Mouse (Mus musculus) hindbrain, embryonic 11.5 days (tissue): Measurements from ENCODE around the gene Irf9. TPM values are rescaled to one million over a fixed set of nuclear protein-coding genes. Genes with fewer than 3 reads are reported as not detected.

Experiments
- ATAC-seq: fragments of 200-750 bp; cut with Nextera tagmentation; 2 replicates; pipeline ENCODE4 v1.8.0; 2017; ENCODE audit warnings: mild to moderate bottlenecking, moderate TSS enrichment, moderate library complexity; ENCODE audit not compliant: low FRiP score
- DNase-seq: peaks from one replicate; pipeline ENCODE4 v3.0.0-alpha.2; 2015; ENCODE audit warnings: low spot score
- H3K27ac ChIP-seq: fragments of 300-500 bp; sonication (generic); 2 replicates; pipeline ENCODE4 v1.5.1; 2014; ENCODE audit warnings: mild to moderate bottlenecking, low read depth, low read length
- H3K27me3 ChIP-seq: fragments of 300-500 bp; sonication (generic); 2 replicates; pipeline ENCODE4 v1.6.1; 2014; ENCODE audit warnings: mild to moderate bottlenecking, low read length, moderate library complexity, mixed read lengths; ENCODE audit not compliant: control insufficient read depth, insufficient read depth
- H3K36me3 ChIP-seq: fragments of 300-500 bp; sonication (generic); 2 replicates; pipeline ENCODE4 v1.6.1; 2014; ENCODE audit warnings: mild to moderate bottlenecking, low read length, moderate library complexity, mixed read lengths; ENCODE audit not compliant: control insufficient read depth, insufficient read depth
- H3K4me1 ChIP-seq: fragments of 300-500 bp; sonication (generic); replicated peaks from 2 replicates; pipeline ENCODE4 v1.6.1; 2014; ENCODE audit warnings: low read length, mixed read lengths; ENCODE audit not compliant: control insufficient read depth, insufficient read depth
- H3K4me2 ChIP-seq: fragments of 300-500 bp; sonication (generic); replicated peaks from 2 replicates; pipeline ENCODE4 v1.6.1; 2014; ENCODE audit warnings: mild to moderate bottlenecking, low read depth, low read length
- H3K4me3 ChIP-seq: fragments of 300-500 bp; sonication (generic); 2 replicates; pipeline ENCODE4 v1.5.1; 2014; ENCODE audit warnings: low read depth, low read length
- H3K9ac ChIP-seq: fragments of 300-500 bp; sonication (generic); 2 replicates; pipeline ENCODE4 v1.6.1; 2014; ENCODE audit warnings: low read depth, low read length
- H3K9me3 ChIP-seq: fragments of 300-500 bp; sonication (generic); 2 replicates; pipeline ENCODE4 v1.6.1; 2016; ENCODE audit warnings: low read length; ENCODE audit not compliant: control insufficient read depth
- WGBS: fragments of 180-500 bp; shearing (Covaris S2); extraction: QIAGEN DNeasy Blood & Tissue Kit; methylation state at CpG from one replicate; pipeline ENCODE4 v1.1.7; 2014; 5-methylcytosine and 5-hydroxymethylcytosine counted together
- polyA plus RNA-seq: library from polyadenylated mRNA; unstranded; fragments of >200 nt; fragmentation: Nextera tagmentation; extraction: Ambion mirVana; gene quantifications from 2 replicates; pipeline ENCODE4 v1.2.1, GENCODE M21; 2014

The Irf9 gene
- 6.9 and 7.6 TPM in 2 replicates for polyA plus RNA-seq

DNA sequence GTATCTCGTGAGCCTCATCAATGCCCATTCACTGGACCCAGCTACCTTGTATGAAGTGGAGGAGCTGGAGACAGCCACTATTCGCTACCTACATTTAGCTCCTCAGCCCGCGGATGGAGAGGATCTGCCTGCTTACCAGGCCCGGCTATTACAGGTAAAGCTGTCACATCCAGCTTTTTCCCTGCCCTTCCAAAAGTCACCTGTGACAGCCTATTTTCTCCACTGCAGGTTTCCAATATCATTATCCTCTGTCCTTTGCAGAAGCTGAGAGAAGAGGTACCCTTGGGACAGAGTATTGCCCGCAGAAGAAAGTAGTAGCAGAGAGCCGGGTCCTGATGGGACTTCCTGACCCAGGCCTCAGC, at the start of gene Irf9:
TSS of gene Irf9 (plus strand) at position 301 of the 362 bp plus-strand sequence.
- no peaks in the 10 kb centered on the region for H3K4me1 ChIP-seq
- H3K27me3 ChIP-seq: no peaks in the 10 kb centered on the region
- H3K4me2 ChIP-seq: no peak within 1 kb of the TSS; the same call in 1 of the 2 replicates
- no peaks in the 10 kb centered on the region for H3K9me3 ChIP-seq
- no peak within 1 kb of the TSS for H3K4me3 ChIP-seq
- H3K27ac ChIP-seq: no peak within 1 kb of the TSS
- 0 out of 2 replicates have a peak, but pooled peaks cover 5% of the 10 kb centered on the region for H3K36me3 ChIP-seq
- DNase-seq (no peak), ATAC-seq (no peak)
- 82% methylated on average over 7 of the region's 7 CpGs for WGBS
- H3K9ac ChIP-seq: peak within 1 kb of the TSS; percentile 31; the same call in 1 of the 2 replicates

GRCm38 (mm10) chr14:55554635-55555034, 48.7 kb upstream of the Irf9 start:
- Histone ChIP-seq H3K36me3 (no peaks in the 10 kb centered on the region), H3K9me3 (no peaks in the 10 kb centered on the region), H3K4me3 (no peak overlapping the region), H3K27me3 (no peaks in the 10 kb centered on the region), H3K4me2 (no peak overlapping the region), H3K27ac (no peak overlapping the region), H3K9ac (no peak overlapping the region), H3K4me1 (no peaks in the 10 kb centered on the region)
- ATAC-seq: no peak
- no peak for DNase-seq

- H3K4me2 ChIP-seq: no peak overlapping the region
- no peaks in the 10 kb centered on the region for H3K36me3 ChIP-seq
- H3K9ac ChIP-seq: no peak overlapping the region
- H3K4me1 ChIP-seq: no peaks in the 10 kb centered on the region
- no peak for ATAC-seq
- no peak overlapping the region for H3K27ac ChIP-seq
- no peaks in the 10 kb centered on the region for H3K9me3 ChIP-seq
- no peak overlapping the region for H3K4me3 ChIP-seq
- no peaks in the 10 kb centered on the region for H3K27me3 ChIP-seq
- WGBS: 79% methylated on average over 3 of the region's 3 CpGs
- no peak for DNase-seq
Observed at GRCm38 (mm10) chr14:55555788-55556187, 47.6 kb upstream of the Irf9 start.

GRCm38 (mm10) chr14:55557003-55557402, 46.4 kb upstream of the Irf9 start:
- no peaks in the 10 kb centered on the region for H3K36me3 ChIP-seq
- H3K4me1 ChIP-seq: 0 out of 2 replicates have a peak, but pooled peaks cover 4% of the 10 kb centered on the region
- ATAC-seq: no peak
- 33% methylated on average over 5 of the region's 5 CpGs for WGBS
- no peaks in the 10 kb centered on the region for H3K9me3 ChIP-seq
- DNase-seq: peak; percentile 76
- H3K4me3 ChIP-seq: no peak overlapping the region
- H3K9ac ChIP-seq: no peak overlapping the region
- no peak overlapping the region for H3K4me2 ChIP-seq
- no peaks in the 10 kb centered on the region for H3K27me3 ChIP-seq
- H3K27ac ChIP-seq: no peak overlapping the region

DNA sequence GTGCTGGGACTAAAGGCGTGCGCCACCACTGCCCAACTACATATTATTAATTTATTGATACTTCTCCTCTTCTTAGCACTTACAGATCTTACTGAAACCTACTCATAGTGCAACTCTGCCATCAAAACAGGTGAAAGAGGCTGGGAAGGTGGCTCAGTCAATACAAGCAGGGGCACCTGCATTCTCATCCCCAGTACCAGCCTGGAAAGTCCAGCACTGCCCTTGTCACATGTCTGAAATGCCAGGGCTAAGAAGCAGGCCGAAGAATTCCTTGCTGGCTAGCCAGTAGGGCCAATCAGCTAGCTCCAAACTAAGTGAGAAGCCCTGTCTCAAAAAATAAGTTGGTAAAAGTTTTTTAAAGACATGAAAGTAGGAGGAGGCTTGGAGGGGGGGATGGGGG, 45.8 kb upstream of the Irf9 start:
- H3K4me2 ChIP-seq: no peak overlapping the region
- H3K4me1 ChIP-seq: 0 out of 2 replicates have a peak, but pooled peaks cover 4% of the 10 kb centered on the region
- ATAC-seq (no peak), DNase-seq (no peak)
- no peak overlapping the region for H3K27ac ChIP-seq
- no peaks in the 10 kb centered on the region for H3K27me3 ChIP-seq
- WGBS: 86% methylated on average over 3 of the region's 3 CpGs
- no peaks in the 10 kb centered on the region for H3K36me3 ChIP-seq
- no peak overlapping the region for H3K9ac ChIP-seq
- H3K9me3 ChIP-seq: no peaks in the 10 kb centered on the region
- H3K4me3 ChIP-seq: no peak overlapping the region

DNA sequence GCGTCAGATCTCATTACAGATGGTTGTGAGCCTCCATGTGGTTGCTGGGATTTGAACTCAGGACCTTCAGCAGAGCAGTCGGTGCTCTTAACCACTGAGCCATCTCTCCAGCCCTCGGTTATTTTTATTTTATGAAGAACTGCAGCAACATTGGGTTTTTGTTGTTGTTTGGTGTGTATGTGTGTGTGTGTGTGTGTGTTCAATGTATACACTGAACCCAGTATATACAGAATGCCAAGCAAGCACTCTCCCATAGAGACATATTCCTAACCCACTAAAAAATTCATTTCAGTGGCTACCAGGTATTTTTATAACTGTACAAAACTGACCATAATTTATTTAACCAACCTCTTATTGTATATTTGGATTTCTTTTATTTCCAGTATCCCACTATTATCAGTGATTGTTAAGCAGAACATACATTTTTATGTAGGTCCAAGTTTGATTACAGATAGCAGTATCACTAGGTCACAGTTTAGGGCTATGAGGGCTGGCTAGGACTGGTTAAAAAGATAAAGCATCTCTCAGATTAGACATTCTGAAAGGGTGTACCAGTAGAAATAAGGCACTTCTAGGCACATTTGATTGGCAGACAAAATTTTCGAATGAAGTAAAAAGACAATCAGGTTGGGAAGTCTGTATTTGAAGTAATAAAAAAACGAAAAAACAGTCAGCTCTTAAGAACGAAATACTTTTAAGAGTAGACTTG, 44.5 kb upstream of the Irf9 start:
- H3K4me1 ChIP-seq: 0 out of 2 replicates have a peak, but pooled peaks cover 4% of the 10 kb centered on the region
- H3K36me3 ChIP-seq: no peaks in the 10 kb centered on the region
- H3K27ac ChIP-seq: no peak overlapping the region
- 0 out of 2 replicates have a peak overlapping the region, but pooled peaks have one; percentile 19 for H3K4me2 ChIP-seq
- DNase-seq: no peak
- 58% methylated on average over 6 of the region's 6 CpGs for WGBS
- no peak overlapping the region for H3K9ac ChIP-seq
- H3K9me3 ChIP-seq: no peaks in the 10 kb centered on the region
- no peak for ATAC-seq
- H3K27me3 ChIP-seq: no peaks in the 10 kb centered on the region
- H3K4me3 ChIP-seq: peak overlapping the region; percentile 43

GRCm38 (mm10) chr14:55559799-55560201, 43.6 kb upstream of the Irf9 start, which contains the start of gene Dcaf11:
Gene Dcaf11, plus strand, starts transcription at chr14:55560006.
- DNase-seq (peak; percentile 94), ATAC-seq (peak; percentile 85)
- Histone ChIP-seq H3K4me3 (peak within 1 kb of the TSS; percentile 43), H3K9ac (peak within 1 kb of the TSS; percentile 76), H3K4me1 (0 out of 2 replicates have a peak, but pooled peaks cover 4% of the 10 kb centered on the region), H3K27me3 (no peaks in the 10 kb centered on the region), H3K27ac (peak within 1 kb of the TSS; percentile 91), H3K36me3 (no peaks in the 10 kb centered on the region), H3K4me2 (peak within 1 kb of the TSS; percentile 75), H3K9me3 (no peaks in the 10 kb centered on the region)
- under 1% methylated on average over 27 of the region's 27 CpGs for WGBS

DNA sequence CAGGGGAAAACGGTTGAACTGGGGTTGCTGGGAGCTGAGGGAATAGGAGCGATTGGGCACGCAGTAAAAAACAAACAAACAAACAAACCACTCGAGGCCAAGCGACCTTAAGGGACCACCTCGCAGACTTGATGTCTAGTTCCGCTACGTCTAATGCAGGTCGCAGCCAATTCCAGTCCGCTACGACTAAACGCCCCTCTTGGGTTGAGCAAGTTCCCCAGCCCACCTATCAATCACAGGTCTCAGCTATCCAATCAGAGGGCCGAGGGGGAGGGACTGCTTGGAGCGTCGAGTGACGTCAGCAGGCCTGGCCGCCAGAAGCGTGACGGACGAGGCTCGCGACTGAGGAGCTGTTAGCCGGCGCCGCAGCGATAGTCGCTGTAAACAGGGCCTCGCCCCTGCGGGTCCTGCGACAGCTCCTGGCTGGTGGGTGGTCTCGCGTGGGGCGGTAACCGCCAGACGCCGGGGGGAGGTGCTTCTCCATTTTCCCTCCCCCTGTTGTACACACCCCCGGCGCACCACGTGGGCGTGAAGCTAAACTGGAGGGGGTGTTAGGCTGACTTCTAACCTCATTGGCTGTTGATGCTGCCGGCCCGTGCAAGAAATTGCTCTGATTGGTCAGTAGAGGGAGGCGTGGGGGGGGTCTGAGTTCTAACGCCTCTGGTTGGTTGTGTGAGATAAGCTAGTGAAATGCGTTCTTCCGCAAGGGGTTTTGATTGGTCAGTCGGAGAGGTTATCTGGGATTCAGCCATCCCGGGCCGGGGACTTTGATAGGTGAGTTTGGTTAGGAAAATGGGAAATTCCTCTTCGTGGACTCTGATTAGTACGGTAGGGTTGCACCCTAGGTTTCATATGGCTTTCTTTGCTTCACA, 42.9 kb upstream of the Irf9 start, which contains the start of gene A730061H03Rik:
TSS of gene A730061H03Rik (minus strand) at position 205 of the 872 bp plus-strand sequence.
- DNase-seq: peak; percentile 98
- peak within 1 kb of the TSS; percentile 76 for H3K9ac ChIP-seq
- peak within 1 kb of the TSS; percentile 91 for H3K27ac ChIP-seq
- WGBS: under 1% methylated on average over 51 of the region's 51 CpGs
- peak; percentile 98 for ATAC-seq
- 0 out of 2 replicates have a peak, but pooled peaks cover 4% of the 10 kb centered on the region for H3K4me1 ChIP-seq
- peak within 1 kb of the TSS; percentile 75 for H3K4me2 ChIP-seq
- no peaks in the 10 kb centered on the region for H3K9me3 ChIP-seq
- H3K27me3 ChIP-seq: no peaks in the 10 kb centered on the region
- H3K36me3 ChIP-seq: no peaks in the 10 kb centered on the region
- peak within 1 kb of the TSS; percentile 43 for H3K4me3 ChIP-seq
